Comparison of ENCODE assay signal across 8 mouse cellular contexts in the genomic region with DNA sequence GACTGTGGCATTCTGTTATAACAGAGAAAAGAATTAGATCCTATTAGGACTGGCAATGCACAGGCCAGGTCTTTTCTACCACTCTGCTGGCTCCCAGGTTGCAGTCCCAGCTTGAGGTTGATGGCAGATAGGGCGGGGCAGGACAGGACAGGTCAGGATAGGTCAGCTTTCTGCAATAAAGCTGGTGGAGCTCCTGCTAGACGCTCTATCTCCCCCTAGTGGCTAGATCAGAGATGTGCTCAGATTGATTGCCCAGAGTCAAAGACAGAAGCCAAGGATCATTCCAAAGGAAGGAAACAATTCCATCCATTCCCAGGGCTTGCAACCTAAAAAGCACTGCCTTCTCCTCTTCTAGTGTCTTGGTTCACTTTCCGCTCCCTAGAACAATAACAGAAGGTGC. TPM values are rescaled to one million over a fixed set of nuclear protein-coding genes. Genes with fewer than 3 reads are reported as not detected.
DNase-seq lines count a peak whose midpoint lies in the region; ATAC-seq lines count a peak whose summit lies in the region.
"Had no signal": no experiment of that assay in that cellular context is flagged by ENCODE, and none has a peak within 500 bp of the region (broad histone marks: within the 10 kb centered on the region; RNA-seq: fewer than 3 reads in every experiment).

No protein-coding gene starts in this region.

- no peak overlapping the region for H3K4me2 ChIP-seq in liver, embryonic 11.5 days
- H3K4me2 ChIP-seq: heart, embryonic 15.5 days had no signal

- no peak overlapping the region for H3K4me3 ChIP-seq in liver, embryonic 11.5 days (ENCODE audit: low read depth, low read length)
- H3K4me3 ChIP-seq in limb, embryonic 10.5 days = no peak overlapping the region
- H3K4me3 ChIP-seq: heart, embryonic 15.5 days had no signal

- no peaks in the 10 kb centered on the region for H3K9me3 ChIP-seq in liver, embryonic 11.5 days (ENCODE audit: control insufficient read depth, low read length)
- no peaks in the 10 kb centered on the region for H3K9me3 ChIP-seq in limb, embryonic 10.5 days (replicated peaks)
- H3K9me3 ChIP-seq: heart, embryonic 15.5 days had no signal

- H3K4me1 ChIP-seq in liver, embryonic 11.5 days (replicated peaks; ENCODE audit: control insufficient read depth, insufficient read depth, low read length) = no peaks in the 10 kb centered on the region
- peaks cover 10% of the 10 kb centered on the region; the same call in 1 of the 2 replicates for H3K4me1 ChIP-seq in limb, embryonic 10.5 days
- H3K4me1 ChIP-seq: heart, embryonic 15.5 days had no signal

- peak; percentile 12 for DNase-seq in liver
- no peak for DNase-seq in liver, embryonic 11.5 days (ENCODE audit: low spot score)
- peak; percentile 62 for DNase-seq in MN1 (ENCODE audit: low spot score)
- peak; percentile 48 for DNase-seq in limb, embryonic 10.5 days (ENCODE audit: low spot score)
- peak; percentile 9 for DNase-seq in skeletal muscle tissue, adult 2 months (ENCODE audit: low read depth, low spot score)

- ATAC-seq in liver, embryonic 11.5 days (replicated peaks; ENCODE audit: low FRiP score) = no peak
- ATAC-seq in cerebellum, adult (ENCODE audit: insufficient number of reproducible peaks, low FRiP score, low TSS enrichment) = peak; percentile 50; the same call in 1 of the 2 replicates
- ATAC-seq in granulocyte monocyte progenitor cell, adult 5-6 weeks (replicated peaks; ENCODE audit: poor library complexity, severe bottlenecking) = peak; percentile 82

- no peak overlapping the region for H3K27ac ChIP-seq in liver, embryonic 11.5 days (ENCODE audit: low read depth, low read length)
- no peak overlapping the region for H3K27ac ChIP-seq in limb, embryonic 10.5 days
- H3K27ac ChIP-seq: heart, embryonic 15.5 days had no signal

- 18% methylated on average over 3 of the region's 3 CpGs for WGBS in liver, embryonic 11.5 days
- WGBS in limb, embryonic 10.5 days = 15% methylated on average over 3 of the region's 3 CpGs

- H3K27me3 ChIP-seq in liver, embryonic 11.5 days (replicated peaks; ENCODE audit: control insufficient read depth, insufficient read depth, low read length) = no peaks in the 10 kb centered on the region
- no peaks in the 10 kb centered on the region for H3K27me3 ChIP-seq in limb, embryonic 10.5 days (ENCODE audit: low read depth, poor library complexity, severe bottlenecking)
- H3K27me3 ChIP-seq: heart, embryonic 15.5 days had no signal

- no peaks in the 10 kb centered on the region for H3K36me3 ChIP-seq in liver, embryonic 11.5 days (ENCODE audit: control insufficient read depth, insufficient read depth, low read length)
- no peaks in the 10 kb centered on the region for H3K36me3 ChIP-seq in limb, embryonic 10.5 days
- H3K36me3 ChIP-seq: heart, embryonic 15.5 days had no signal

- no peak overlapping the region for H3K9ac ChIP-seq in liver, embryonic 11.5 days (ENCODE audit: low read depth, low read length)
- H3K9ac ChIP-seq: heart, embryonic 15.5 days had no signal

RNA-seq across cellular contexts. Expression of gene Isx, which starts 57.8 kb away (rescaled TPM):
- 0.18 and 0.23 TPM in 2 replicates for polyA plus RNA-seq in liver, embryonic 11.5 days (2014; fragmentation: Nextera tagmentation; extraction: Ambion mirVana)
- total RNA-seq in granulocyte monocyte progenitor cell, adult 5-6 weeks (2014; fragmentation: Nextera tagmentation) = not detected in 2 replicates
- total RNA-seq in granulocyte monocyte progenitor cell, adult 5-6 weeks (2017) = not detected in 2 replicates
- polyA plus RNA-seq in limb, embryonic 10.5 days (2016; fragmentation: Nextera tagmentation; extraction: Ambion mirVana) = not detected in 2 replicates
